Mouse (Mus musculus) cortical plate, adult 2 months (tissue): ENCODE results near the gene Htr6.

Experiments used
- CTCF ChIP-seq: fragments of 200-500 bp; IDR thresholded peaks from 2 replicates; pipeline ENCODE4 v1.5.1; 2011; ENCODE audit warnings: mild to moderate bottlenecking, control low read depth, low read length; ENCODE audit not compliant: insufficient read depth; ENCODE audit errors: extremely low read depth
- POLR2A ChIP-seq: fragments of 200-500 bp; IDR thresholded peaks from 2 replicates; pipeline ENCODE4 v1.6.1; 2011; ENCODE audit warnings: mild to moderate bottlenecking, low read length, control low read depth; ENCODE audit not compliant: insufficient read depth; ENCODE audit errors: extremely low read depth

DNA sequence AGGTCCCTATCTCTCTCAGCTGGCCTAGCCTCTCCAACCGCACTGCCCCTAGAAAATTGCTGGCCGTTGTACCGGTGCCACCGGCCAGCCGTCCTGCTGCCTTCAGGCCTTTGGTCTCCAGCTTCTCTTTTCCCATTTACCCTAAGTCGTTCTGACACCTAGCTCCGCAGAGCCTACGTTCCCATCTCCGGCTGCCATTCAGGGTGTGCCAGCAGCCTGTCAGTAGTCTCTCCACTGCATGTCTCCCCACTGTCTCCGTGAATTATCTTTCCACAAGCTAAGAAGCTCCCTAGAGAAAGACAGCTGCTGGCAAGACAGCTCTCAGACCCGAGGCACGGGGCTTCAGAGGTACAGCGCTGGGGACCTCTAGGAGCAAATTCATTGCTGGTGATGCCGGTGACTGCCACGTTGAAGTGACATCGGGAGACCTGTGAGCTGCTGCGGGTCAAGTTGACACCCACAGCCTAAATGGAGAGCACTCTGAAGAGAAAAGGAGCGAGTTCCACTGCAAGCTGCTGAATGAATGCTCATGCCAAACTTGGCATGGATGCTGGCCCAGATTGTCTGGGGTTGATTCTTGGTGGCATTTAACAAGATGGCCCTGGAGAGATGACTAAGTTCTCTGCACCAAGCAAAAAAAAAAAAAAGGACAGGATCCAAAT lies 6.0 kb upstream of the Htr6 start:
- TF ChIP-seq CTCF = no peak
- TF ChIP-seq POLR2A = no peak
